Mouse (Mus musculus): ENCODE measurements around the gene Cdk2ap2.

- TF ChIP-seq CTCF (conservative IDR thresholded peaks at IDR 0.05; ENCODE audit: insufficient read depth, insufficient read length, low read depth, low read length) (0 out of 2 replicates have a peak, but pooled peaks have one; percentile 9), POLR2A (IDR thresholded peaks at IDR 0.05; ENCODE audit: low read depth, low read length) (no peak)
Observed at GRCm38 (mm10) chr19:4051016-4051415, 46.0 kb upstream of the Cdk2ap2 start.
